Mouse (Mus musculus) c-Kit-negative CD71-positive TER-119-positive erythroid progenitor cells, embryonic 14.5 days (primary cell): ENCODE results near the gene Rgs3.

Experiments
- DNase-seq: peaks from one replicate; pipeline ENCODE4 v3.0.0-alpha.2; 2013; ENCODE audit warnings: low read depth, low spot score

The Rgs3 gene

DNA sequence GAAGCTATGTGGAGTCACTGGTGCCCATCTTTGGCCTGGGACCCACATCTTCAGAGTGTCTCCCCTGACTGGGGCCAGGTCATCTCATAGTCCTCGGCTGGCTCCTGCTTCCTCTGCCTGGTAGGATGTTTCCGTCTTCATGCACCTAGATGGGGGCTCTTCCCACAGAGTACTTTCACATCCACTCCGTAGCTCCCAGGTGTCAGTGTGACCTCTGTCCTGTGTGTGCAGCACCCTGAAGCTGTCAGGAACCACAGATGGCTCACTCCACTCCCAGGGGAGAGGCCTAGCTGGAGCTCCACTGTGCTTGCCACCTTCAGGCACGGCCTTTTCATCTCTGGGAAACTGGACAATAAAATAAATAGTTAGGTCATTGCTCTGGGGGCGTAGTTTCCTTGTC is 128.5 kb downstream of the Rgs3 start:
- no peak for DNase-seq

DNA sequence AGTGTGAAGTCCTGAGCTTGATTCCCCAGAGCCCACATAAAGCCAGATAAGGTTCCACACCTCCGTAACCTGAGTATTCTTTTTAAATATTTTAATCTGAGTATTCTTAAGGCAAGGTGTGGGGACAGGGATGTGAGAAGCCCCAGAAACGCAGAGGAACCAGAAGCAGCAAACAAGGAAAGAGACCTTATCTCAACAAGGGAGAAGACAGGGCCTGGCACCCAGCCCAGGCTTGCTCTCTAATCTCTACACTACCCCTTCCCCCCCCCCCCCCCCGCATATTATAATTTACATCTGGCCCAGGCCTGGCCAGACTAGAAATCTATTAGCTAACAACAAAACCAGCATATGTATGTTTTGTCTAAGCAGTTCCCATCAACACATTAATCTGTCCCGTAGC is 131.3 kb downstream of the Rgs3 start:
- no peak for DNase-seq

DNA sequence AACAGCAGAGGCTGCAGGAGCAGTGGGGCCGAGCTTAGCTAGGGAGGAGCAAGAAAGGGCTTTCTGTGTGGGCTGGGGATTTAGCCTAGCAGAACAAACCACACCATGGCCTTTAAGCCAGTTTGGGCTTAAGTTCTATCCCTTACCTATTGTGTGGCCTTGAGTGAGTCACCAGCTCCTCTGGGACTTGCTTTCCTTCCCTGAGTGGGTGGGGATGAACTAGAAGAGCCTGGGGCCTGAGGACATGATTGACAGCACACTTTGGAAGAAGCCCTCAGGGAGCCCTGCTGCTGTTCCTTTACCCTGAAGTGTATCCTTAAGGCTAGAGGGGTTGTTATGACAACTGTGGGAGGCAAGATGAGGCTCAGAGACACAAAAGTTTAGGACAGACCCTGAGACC is 132.0 kb downstream of the Rgs3 start:
- DNase-seq = no peak

DNA sequence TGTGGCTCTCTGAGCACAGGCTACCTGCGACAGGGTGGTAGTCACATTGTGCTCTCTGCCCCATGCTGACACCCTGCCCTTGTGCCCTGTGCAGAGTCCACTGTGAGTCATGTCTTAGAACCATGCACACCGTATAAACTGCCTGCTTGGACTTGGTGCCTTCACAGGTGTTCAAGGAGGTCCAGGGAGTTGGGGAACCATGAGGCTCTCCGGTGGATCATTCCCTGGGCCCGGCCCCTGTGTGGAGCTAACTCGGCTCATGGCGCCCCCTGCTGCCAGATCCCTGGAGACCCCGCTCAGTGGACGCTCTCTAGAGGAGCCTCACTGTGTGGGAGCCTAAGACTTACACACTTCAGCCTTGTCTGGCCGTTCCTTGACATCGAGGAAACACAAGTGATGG is 134.2 kb downstream of the Rgs3 start:
- no peak for DNase-seq

DNA sequence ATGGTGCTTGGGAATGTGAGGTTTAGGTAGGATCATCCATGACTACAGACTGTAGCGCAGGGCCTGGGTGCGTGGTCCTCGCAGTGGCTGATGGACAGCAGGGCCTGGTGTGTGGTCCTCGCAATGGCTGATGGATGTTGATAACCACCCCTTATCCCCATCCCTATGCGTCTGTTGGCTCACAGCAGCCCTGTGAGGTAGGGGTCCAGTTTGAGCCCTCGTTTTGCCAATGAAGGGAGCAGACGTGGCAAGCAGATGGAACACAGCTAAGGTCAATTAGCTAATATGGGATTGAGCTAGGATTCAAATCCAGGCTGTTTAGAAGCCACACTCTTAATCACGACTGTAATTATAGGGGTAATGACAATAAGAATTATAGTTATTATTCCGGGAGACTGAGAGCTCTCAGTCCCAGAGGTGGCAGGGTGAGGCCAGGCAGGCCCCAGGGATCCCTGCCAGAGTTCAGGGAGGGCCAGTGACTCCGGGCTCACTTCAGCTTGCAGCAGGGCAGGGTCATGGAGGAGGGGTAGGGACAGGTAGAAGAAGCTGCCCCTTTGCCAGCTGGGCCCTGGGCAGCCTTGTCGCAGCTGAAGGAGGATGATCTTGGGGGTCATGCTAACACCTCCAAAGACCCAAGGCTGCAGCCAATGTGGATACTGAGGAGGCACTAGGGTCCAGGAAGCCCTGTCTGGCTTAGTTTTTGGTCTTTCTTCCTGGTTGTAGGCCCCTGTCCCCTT is 135.2 kb downstream of the Rgs3 start:
- no peak for DNase-seq

DNA sequence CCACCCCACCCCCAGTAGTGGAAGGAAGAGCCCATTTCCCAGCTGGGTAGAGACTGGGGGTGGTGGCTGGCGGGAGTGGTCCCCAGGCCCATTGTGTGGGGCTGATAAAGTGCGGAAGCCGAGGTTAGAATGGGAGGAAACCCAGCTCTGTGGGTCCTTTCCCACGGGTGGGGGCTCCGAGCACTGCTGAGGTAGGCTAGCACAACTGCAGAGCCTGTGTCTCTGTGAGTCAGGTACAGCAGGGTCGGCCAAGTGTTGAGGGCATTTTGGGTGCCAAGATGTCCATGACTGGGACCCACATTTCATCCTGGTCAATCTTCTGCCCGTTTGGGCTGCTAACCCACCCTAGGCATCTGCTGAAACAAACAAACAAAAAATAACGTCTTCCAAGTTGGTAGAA is 135.9 kb downstream of the Rgs3 start:
- no peak for DNase-seq

DNA sequence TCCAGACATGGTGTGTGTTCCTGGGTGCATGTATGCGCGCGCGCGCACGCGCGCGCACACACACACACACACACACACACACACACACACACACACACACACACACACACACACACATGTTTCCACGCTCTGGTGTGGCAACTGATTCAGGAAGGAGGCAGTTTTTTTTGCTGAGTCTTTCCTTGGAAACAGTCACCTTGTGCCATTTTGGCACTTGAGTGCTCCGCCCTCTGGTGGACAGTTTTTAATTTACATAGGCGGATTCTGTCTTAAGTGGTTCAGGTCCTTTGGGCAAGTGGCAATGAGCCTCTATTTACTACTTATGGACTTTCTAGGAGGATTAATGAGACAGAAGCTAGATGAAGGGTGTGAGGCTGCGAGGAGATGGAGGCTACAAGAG is 136.3 kb downstream of the Rgs3 start:
- peak; percentile 37 for DNase-seq

DNA sequence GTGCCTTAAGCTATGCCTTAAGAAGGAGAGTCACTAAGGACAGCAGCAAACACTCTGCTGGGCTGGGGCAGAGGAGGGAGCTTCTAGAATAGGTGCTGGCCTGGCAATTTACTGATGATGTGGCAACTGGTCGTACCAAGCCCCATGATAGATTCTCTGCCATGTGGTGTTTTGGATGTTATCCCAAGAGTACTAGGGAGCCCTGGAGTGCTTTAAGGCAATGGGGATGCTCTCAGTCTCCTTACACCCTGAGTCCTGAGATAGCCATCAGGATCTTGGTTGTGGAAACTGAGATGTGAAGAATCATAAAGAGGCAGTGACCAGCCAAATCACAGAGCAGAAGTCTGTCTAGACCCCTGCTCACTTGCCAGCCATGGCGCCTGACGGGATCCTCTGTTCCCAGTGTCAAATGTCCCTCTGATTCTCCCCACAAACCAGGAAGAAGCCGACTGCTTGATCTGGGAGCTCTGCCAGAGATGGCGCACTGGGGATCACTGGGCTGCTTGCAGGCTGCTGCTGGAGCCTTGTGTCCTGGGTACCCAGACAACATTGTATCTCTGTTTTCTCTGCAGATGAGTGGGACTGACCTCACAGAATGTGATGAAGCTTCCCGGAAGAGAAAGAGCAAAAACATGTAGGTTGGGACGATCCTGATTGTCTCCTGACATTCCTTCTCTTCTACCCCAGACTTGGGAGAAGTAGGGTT is 137.2 kb downstream of the Rgs3 start:
- no peak for DNase-seq

DNA sequence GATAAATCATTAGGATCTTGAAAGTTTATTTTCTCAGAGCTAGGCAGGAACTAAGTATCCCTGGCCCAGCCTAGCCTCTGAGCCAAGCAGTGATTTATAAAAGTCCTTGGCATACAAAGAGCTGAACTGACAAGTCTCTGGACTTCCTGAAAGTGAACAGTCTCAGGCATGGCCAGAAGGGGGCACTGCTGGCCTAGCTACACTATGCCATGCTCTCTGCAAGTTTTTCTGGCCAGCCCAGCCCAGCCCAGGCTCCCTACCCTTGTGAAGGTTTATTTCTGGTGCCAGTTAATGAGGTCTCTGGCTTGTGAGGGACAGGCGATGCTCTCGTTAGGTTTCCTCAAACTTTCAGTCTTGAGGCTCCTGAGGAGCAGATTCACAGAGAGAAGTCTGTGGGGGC is 137.8 kb downstream of the Rgs3 start:
- peak; percentile 2 for DNase-seq

DNA sequence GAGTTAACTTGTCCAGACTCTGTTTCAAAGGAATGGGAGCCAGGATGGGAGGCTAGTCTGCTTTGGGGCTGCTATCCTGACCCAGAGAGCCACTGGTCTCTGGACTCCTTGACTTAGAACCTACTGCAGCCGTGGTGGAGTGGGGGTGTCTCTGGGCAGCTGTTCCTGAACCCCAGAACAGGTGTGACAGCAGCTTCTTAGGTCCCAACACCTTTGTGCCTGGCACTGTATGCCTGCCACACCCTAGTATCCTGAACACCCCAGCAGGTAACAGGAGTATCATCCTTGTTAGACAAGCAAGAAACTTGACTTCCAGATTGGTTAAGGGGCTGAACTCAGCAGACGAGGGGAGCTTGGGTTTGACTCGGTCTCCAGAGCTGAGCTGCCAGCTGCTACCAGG is 138.9 kb downstream of the Rgs3 start:
- DNase-seq = no peak

DNA sequence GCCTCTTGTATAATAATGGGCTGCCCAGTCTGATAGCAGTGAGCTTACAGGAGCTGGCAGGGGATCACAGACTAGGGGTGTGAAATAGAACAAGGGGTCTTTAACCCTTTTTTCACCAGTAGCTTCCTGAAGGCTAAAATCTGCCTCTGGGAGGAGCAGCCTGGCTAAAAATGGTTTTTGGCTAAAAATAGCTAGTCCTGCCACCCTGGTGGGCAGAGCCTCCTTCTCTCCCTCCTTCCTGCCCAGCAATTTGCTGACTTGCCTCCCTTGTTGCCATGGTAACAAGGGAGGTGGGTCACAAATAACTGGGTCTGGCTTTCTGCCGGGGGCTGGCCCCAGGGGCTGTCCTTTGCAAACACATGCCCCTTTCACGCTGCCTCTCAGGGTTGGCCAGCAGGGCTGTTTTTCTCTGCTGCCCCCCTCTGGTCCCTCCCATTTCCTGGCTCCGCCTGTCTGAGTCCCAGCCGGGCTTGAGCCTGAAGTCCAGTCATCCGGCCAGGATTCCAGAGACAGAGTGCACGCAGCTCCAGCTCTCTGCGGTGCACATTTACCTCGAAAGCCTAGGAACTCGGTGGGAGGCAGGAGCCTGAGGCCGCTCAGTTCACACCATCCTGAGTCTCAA is 139.7 kb downstream of the Rgs3 start:
- no peak for DNase-seq

DNA sequence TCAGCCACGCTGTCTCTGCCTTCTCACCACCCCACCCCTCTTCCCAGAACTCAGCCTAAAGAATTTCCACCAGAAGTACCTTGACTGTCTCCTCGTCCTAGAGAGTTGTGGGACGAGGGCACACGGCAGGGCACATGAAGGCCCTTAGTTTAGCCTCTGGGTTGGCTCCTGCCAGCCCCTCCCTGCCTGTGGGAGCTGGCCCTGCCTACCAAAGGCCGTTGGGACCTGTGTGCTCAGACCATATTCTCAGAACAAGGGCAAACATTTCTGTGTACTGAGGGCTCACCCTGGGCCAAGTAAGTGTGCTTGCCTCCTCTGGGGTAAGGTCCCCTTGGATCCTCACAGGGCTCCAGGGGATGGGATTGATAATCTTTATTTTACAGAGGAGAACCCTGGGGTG is 140.8 kb downstream of the Rgs3 start:
- DNase-seq = no peak

DNA sequence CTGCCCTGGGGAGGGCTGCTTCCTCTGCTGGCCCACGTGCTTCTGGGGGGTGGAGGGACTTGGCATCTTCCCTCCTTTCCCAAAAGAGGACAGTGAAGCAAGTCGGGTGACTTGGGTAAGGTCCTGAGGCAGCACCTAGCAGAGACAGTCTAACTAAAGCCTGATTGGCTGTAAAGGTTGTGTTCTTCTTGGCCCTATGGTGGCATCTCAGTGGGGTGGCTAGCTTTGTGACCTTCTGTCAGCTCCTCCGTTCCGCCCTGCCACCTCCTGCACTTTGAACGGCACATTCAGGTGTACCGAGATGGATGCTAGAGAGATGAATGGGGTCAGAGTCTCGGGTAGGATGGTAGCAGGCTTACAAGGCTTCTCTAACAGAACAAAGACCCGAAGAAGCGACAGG is 143.5 kb downstream of the Rgs3 start:
- DNase-seq = no peak

DNA sequence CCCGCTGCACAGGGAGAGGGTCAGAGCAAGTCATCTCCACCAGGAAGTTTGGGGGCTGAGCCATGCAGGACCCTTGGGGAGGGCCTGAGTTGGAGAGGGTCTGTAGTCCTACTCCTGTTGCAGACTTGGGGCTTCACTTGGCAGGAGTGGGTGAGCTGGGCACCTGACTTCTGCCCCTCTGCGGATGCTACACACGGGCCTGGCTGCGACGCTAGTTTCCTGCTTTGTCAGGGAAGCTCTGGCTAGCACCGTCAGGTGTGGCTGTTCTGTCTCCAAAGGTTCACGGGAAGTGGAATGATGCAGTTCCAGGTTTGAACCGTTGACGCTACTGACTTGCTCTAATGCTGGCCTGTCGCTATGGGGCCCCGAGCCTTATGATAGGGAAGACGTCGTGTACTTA is 144.6 kb downstream of the Rgs3 start:
- no peak for DNase-seq

DNA sequence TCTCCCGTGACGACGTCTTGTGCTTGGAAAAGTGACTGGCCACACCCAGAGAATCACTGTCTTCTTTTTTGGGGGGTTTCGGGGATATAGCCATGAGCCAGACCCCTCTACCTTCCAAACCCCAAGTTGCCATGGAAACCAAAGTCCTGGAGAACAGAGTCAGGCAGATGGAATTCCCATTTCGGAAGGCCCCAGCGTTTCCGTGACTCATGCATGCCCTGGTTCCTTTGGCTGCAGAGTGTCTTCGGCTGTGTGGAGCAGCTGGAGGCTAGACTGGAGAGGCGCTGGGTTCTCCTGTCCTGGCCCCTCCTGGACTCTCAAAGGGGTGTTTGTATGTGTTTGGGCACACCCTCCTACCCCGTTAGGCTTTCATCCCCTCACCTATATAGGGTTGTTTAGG is 145.4 kb downstream of the Rgs3 start:
- DNase-seq = no peak

DNA sequence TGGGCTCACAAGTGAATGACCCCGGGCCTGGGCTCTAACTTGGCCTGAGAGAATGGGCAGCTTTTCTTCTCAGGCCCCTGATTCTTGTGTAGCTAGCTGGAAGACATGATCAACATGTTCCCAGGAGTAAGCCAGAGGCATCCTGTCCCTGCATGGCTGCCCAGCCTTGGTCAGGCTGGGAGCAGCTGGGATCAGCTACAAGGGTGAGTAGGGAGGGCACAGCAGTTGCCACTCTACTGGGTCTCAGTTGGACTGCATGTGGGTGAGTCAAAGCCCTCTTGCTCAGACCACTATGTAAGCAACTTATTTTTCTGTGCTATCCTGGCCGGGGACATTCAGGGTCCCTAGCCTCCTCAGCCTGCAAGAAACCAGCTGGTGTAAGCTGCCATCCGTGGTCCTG is 146.1 kb downstream of the Rgs3 start:
- DNase-seq = no peak

DNA sequence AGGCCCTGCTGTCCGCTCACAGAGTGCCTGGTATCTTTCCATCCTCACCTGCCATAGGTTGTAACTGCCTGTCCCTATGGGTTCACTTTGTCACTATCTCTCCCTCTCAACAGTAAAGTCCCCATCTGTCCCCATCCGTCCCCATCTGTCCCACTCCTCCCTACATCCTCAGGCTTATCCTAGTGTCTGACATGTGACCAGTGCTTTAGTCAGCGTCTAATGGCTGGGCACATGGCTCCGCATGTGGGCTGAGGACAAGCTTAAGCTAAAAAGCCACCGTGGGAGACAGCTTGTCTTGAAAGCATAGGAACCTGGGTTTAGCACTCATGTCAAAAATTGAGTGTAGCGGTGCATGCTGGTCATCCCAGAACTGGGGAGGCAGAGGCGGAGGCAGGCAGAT is 148.4 kb downstream of the Rgs3 start:
- no peak for DNase-seq

DNA sequence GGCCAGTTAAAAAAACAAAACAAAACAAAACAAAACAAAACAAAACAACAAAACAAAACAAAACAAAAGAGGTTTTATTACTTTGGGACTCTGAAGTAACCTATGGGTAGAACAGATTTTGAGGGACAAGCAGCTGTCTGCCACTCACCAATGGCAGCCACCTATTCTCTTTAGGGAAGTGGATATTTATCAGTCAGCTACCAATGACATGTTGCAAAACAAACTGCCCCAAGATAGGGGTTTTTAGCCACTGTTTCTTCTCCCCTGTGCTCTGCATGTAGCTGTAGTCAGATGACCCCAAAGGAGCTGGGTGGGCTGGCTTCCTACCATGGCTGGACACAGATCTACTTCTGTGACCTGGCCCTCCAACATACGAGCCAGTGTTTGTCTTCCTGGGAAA is 149.3 kb downstream of the Rgs3 start:
- no peak for DNase-seq

DNA sequence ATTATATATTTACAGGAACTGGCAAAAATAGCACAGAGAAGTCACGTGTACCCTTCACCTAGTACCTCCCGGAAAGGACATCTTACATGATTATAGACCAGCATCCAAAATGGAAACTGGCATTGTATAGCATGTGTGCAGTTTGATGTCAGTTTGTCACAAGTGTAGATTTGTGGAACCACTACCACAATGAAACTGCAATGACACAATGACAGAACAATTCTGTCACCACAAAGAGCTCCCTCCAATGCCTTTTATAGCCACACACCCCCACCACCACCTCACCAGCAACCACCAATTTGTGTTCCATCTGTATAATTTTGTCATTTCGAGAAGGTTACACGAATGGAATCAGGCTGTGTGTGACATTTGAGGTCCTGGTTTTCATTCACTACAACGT is 149.8 kb downstream of the Rgs3 start:
- DNase-seq = no peak

DNA sequence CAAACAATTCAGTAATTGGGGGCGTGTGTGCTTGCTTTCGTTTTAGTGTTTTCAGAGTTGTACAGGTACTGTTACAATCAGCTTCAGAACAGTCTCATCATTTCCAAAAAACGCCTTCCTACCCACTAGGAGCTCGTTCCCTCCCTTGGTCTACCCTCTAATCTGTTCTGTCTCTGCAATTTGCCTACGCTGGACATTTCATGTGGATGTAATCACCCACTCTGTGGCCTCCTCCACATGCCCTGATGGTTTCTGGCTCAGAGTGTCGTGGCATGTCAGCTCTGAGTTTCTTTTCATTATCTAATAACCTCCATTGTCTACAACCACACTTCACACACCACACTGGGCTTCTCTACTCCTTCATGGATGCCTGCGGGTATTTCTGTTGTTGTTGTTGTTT is 151.5 kb downstream of the Rgs3 start:
- DNase-seq = no peak

DNA sequence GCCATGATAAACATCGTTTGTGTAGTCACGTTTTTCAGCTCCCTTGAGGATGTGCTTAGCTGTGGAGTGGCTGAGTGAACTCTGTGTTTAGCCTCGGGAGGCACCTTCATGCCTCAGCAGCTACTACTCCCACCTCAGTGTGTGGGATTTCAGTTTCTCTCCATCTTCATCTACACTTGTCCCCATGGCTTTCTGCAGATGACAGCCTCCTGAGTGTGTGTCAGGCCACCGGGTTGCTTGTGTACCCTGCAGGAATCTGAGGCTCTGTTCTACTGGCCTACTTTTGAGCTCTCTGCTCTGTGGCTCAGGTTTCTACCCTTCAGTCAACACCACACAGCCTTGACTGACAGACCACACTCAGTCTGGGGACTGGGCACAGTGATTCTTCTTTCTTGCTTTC is 151.9 kb downstream of the Rgs3 start:
- no peak for DNase-seq

DNA sequence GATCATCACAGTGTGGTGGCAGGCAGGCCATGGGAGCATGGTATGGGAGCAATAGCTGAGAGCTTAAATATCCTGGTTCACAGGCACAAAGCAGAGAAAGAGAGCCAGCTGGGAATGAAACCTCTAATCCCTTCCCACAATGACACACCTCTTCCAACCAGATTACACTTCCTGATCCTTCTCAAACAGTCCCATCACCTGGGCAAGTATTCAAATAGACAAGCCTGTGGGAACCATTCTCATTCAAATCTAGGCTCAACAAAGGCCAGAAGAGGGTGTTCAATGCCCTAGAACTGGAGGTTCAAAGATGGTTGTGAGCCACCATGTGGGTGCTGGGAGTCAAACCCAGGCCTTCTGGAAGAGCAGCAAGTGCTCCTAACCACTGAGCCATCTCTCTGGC is 161.2 kb downstream of the Rgs3 start:
- DNase-seq = no peak

DNA sequence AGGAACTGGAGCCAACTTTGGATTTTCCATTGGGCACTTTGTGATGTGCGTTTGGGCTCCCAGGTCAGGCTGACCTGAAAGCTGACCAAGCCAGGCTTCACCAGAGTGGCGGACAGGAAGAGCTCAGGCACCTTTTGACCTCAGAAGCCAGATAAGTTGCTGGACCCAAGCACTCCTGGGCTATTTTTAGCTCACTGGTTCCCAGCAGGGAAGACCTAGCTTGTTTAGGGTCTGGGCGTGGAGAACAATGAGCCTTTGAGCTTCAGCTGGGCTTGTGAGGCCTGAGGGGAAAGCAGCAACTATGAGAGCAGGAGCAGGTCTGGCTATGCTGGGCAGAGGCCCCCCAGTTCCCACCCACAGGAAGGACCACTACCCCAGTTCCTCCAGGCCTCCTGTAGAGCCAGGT is 162.4 kb downstream of the Rgs3 start:
- no peak for DNase-seq
